Mouse (Mus musculus): ENCODE measurements at regions not wholly inside any gene's neighbourhood (a gene's known extent, or its start where the extent isn't known, plus 50 kb on each side); places are given as distances from the start of the nearest gene placed in this dataset.

DNA sequence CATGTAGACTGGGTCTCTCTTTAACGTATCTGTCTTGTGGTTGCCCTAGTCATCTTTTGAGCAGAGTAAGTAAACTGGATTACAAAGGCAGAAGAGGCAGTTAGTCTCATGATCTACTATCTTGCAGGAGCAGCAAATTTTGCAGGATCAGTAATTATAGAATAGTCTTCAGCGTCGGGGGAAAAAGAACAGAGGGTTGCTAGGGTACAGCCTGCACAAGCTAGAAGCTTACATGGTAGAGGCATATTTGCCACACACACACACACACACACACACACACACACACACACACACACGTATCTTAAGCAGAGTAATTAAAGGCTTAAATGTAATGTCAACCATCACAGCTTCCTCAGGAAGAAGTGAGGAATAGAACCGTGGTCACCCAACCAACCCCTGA lies 307.6 kb downstream of the Ptpru start:
- Histone ChIP-seq H3K36me3 (ENCODE audit: control insufficient read depth, insufficient read depth, low read length) (no peaks in the 10 kb centered on the region), H3K4me3 (ENCODE audit: low read depth, low read length) (no peak overlapping the region), H3K4me1 (replicated peaks; ENCODE audit: control insufficient read depth, insufficient read depth, low read length) (no peaks in the 10 kb centered on the region), H3K27me3 (replicated peaks; ENCODE audit: control insufficient read depth, insufficient read depth, low read length) (no peaks in the 10 kb centered on the region), H3K9me3 (ENCODE audit: control insufficient read depth, low read length) (no peaks in the 10 kb centered on the region), H3K27ac (ENCODE audit: low read depth, low read length) (no peak overlapping the region), H3K9ac (ENCODE audit: low read depth, low read length) (no peak overlapping the region), H3K4me2 (no peak overlapping the region)
- 60% methylated on average over 5 of the region's 5 CpGs for WGBS
- DNase-seq (ENCODE audit: low spot score) = no peak
- ATAC-seq (replicated peaks; ENCODE audit: low FRiP score) = no peak

DNA sequence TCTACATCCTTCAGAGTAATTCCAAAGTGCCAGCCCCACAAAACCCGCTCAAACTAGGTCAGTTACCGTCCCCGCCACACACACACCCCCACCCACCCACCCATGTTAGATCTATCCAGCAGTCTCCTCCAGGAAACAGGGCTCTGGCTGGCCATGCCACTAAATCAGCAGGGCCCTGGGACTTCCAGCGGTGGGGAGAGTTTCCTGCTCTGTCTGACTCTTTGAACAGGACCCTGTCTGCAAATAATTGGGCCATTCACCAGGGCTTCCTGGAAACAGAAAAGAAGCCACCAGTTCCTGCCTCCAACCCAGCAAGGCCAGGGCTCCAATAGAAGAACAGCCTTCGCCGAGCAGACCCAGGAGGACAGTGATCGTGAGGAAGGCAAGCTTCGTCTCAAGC lies 307.1 kb downstream of the Ptpru start:
- H3K36me3 ChIP-seq (ENCODE audit: control insufficient read depth, insufficient read depth, low read length) = no peaks in the 10 kb centered on the region
- H3K9ac ChIP-seq (ENCODE audit: low read depth, low read length) = no peak overlapping the region
- WGBS = 63% methylated on average over 8 of the region's 8 CpGs
- no peaks in the 10 kb centered on the region for H3K27me3 ChIP-seq (replicated peaks; ENCODE audit: control insufficient read depth, insufficient read depth, low read length)
- DNase-seq (ENCODE audit: low spot score) (no peak), ATAC-seq (replicated peaks; ENCODE audit: low FRiP score) (no peak)
- H3K9me3 ChIP-seq (ENCODE audit: control insufficient read depth, low read length) = no peaks in the 10 kb centered on the region
- H3K4me1 ChIP-seq (replicated peaks; ENCODE audit: control insufficient read depth, insufficient read depth, low read length) = no peaks in the 10 kb centered on the region
- H3K4me2 ChIP-seq = no peak overlapping the region
- no peak overlapping the region for H3K4me3 ChIP-seq (ENCODE audit: low read depth, low read length)
- H3K27ac ChIP-seq (ENCODE audit: low read depth, low read length) = no peak overlapping the region

DNA sequence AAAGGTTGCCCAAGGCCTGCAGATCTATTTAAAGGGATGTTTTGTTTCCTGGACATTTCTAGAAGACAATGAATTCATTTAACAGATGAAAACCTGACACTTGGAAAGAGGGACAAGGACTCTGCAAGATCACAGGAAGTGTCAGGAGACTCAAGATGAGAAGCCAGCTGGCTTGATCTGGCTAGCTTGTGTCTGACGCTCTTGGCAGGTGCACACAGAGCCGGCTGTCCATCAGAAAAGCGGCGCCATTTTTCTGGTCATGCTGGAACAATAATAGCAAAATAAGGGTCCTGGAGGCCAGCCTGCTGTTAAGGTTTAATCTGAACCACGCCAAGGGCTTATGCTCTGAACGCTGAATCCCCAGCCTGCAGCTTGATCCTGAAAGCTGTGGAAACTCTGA lies 303.3 kb downstream of the Ptpru start:
- H3K27me3 ChIP-seq (replicated peaks; ENCODE audit: control insufficient read depth, insufficient read depth, low read length) = no peaks in the 10 kb centered on the region
- no peaks in the 10 kb centered on the region for H3K4me1 ChIP-seq (replicated peaks; ENCODE audit: control insufficient read depth, insufficient read depth, low read length)
- H3K9ac ChIP-seq (ENCODE audit: low read depth, low read length) = no peak overlapping the region
- DNase-seq (ENCODE audit: low spot score) (no peak), ATAC-seq (replicated peaks; ENCODE audit: low FRiP score) (no peak)
- H3K36me3 ChIP-seq (ENCODE audit: control insufficient read depth, insufficient read depth, low read length) = no peaks in the 10 kb centered on the region
- WGBS = 81% methylated on average over 6 of the region's 6 CpGs
- no peak overlapping the region for H3K4me3 ChIP-seq (ENCODE audit: low read depth, low read length)
- no peak overlapping the region for H3K4me2 ChIP-seq
- no peaks in the 10 kb centered on the region for H3K9me3 ChIP-seq (ENCODE audit: control insufficient read depth, low read length)
- H3K27ac ChIP-seq (ENCODE audit: low read depth, low read length) = no peak overlapping the region

DNA sequence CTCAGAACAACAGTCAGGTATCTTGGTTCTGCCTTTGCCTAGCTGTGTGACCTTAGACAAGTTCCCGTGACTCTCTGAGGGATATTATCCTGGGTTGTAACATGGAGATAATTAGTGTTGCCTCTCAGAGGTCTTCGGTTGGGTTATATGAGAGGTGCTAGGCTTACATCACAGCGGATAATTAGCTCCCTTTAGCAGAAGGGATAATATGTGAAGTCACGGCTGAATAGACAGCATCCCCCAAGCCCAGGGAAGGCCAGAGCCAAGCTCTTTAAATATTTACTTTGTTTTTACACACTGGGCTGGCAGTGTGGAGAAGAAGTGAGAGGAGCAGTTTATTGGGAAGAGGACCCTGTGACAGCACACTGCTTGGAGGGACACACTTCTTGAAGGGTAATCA lies 299.9 kb downstream of the Ptpru start:
- ATAC-seq (replicated peaks; ENCODE audit: low FRiP score) (no peak), DNase-seq (ENCODE audit: low spot score) (no peak)
- Histone ChIP-seq H3K9ac (ENCODE audit: low read depth, low read length) (no peak overlapping the region), H3K4me3 (ENCODE audit: low read depth, low read length) (no peak overlapping the region), H3K27ac (ENCODE audit: low read depth, low read length) (no peak overlapping the region), H3K36me3 (ENCODE audit: control insufficient read depth, insufficient read depth, low read length) (no peaks in the 10 kb centered on the region), H3K4me2 (no peak overlapping the region), H3K4me1 (replicated peaks; ENCODE audit: control insufficient read depth, insufficient read depth, low read length) (no peaks in the 10 kb centered on the region), H3K9me3 (ENCODE audit: control insufficient read depth, low read length) (no peaks in the 10 kb centered on the region), H3K27me3 (replicated peaks; ENCODE audit: control insufficient read depth, insufficient read depth, low read length) (no peaks in the 10 kb centered on the region)
- 72% methylated on average over 4 of the region's 4 CpGs for WGBS

DNA sequence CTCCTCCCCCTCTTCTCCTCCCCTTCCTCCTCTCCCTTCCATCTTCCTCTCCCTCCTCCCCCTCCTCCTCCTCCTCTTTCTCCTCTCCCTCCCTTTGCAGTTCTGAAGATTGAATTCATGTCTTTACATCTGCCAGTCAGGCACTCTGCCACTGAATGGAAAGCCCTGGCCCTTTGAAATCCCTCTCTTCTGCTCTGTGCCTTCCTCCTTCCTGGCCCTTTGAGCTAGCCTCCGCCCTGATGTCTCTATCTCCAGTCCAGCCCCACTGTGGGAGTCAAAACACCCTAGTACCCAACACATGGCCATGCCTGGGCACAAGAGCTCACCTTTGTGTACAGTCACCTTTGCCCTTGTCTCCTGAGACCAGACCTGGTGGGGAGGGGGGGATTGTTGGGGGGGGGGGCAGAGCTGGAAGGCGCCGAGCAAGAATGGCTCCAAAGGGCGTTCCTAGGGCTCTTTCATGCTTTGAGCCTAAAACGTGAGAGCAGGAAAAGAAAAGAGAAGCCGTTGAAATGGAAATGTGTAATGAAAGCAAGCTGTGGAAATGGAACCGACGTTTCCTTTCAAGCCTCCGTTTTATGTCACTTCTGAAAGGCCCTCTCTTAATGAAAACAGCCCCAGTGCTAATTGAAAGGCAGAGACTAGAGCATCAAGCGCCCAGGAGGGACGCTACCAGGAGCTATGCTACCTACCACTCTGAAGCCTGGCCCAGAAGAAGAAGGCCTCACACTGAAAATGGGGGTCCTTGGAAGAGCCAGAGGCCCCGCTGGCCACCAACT lies 291.5 kb downstream of the Ptpru start:
- H3K4me1 ChIP-seq (replicated peaks; ENCODE audit: control insufficient read depth, insufficient read depth, low read length) = no peaks in the 10 kb centered on the region
- no peak overlapping the region for H3K4me2 ChIP-seq
- DNase-seq (ENCODE audit: low spot score) (no peak), ATAC-seq (replicated peaks; ENCODE audit: low FRiP score) (no peak)
- H3K27ac ChIP-seq (ENCODE audit: low read depth, low read length) = no peak overlapping the region
- H3K36me3 ChIP-seq (ENCODE audit: control insufficient read depth, insufficient read depth, low read length) = no peaks in the 10 kb centered on the region
- H3K27me3 ChIP-seq (replicated peaks; ENCODE audit: control insufficient read depth, insufficient read depth, low read length) = no peaks in the 10 kb centered on the region
- no peak overlapping the region for H3K4me3 ChIP-seq (ENCODE audit: low read depth, low read length)
- H3K9ac ChIP-seq (ENCODE audit: low read depth, low read length) = no peak overlapping the region
- WGBS = 83% methylated on average over 12 of the region's 12 CpGs
- no peaks in the 10 kb centered on the region for H3K9me3 ChIP-seq (ENCODE audit: control insufficient read depth, low read length)

DNA sequence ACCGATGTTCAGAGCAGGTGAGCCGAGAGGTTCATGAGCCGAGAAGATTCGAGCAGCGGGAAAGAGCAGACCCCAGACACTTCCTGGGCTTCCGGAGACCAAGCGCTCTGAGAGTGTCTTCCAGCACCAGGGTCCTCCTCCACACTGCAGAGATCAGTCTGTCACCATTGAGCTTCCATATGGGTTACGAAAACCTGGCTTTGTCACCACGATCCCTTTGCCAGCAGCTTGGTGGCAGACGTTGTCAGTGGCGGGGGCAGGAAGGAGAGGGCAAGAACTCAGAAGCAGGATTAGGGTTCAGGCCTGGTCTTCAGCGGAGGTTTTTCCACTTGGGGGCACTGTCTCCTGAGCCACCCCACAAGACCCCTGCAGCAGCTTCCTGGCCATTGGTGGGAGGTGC lies 288.5 kb downstream of the Ptpru start:
- DNase-seq (ENCODE audit: low spot score) (no peak), ATAC-seq (replicated peaks; ENCODE audit: low FRiP score) (no peak)
- Histone ChIP-seq H3K4me1 (replicated peaks; ENCODE audit: control insufficient read depth, insufficient read depth, low read length) (no peaks in the 10 kb centered on the region), H3K27ac (ENCODE audit: low read depth, low read length) (no peak overlapping the region), H3K4me3 (ENCODE audit: low read depth, low read length) (no peak overlapping the region), H3K9me3 (ENCODE audit: control insufficient read depth, low read length) (no peaks in the 10 kb centered on the region), H3K4me2 (no peak overlapping the region), H3K9ac (ENCODE audit: low read depth, low read length) (no peak overlapping the region), H3K27me3 (replicated peaks; ENCODE audit: control insufficient read depth, insufficient read depth, low read length) (no peaks in the 10 kb centered on the region), H3K36me3 (ENCODE audit: control insufficient read depth, insufficient read depth, low read length) (no peaks in the 10 kb centered on the region)
- WGBS = 74% methylated on average over 12 of the region's 12 CpGs

DNA sequence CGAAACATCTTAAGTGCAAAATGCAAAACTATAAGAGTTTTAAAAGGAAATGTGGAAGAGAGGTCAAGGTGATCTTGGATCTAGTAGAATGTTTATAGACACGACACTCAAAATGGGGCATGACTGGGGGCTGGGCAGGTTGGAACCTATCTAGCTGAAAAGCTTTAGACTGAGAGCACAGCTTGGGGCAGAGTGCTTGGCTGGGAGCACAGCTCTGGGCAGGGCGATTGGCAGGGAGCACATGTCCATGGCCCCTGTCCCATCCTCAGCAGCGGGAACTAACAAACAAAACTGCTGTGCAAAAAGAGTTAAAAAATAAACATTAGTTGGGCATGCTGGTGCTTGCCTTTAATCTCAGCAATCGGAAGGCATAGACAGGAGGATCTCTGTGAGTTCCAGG lies 279.6 kb downstream of the Ptpru start:
- ATAC-seq (replicated peaks; ENCODE audit: low FRiP score) (no peak), DNase-seq (ENCODE audit: low spot score) (no peak)
- WGBS = 75% methylated on average over 5 of the region's 5 CpGs
- no peak overlapping the region for H3K4me3 ChIP-seq (ENCODE audit: low read depth, low read length)
- no peak overlapping the region for H3K27ac ChIP-seq (ENCODE audit: low read depth, low read length)
- H3K4me2 ChIP-seq = no peak overlapping the region
- no peaks in the 10 kb centered on the region for H3K36me3 ChIP-seq (ENCODE audit: control insufficient read depth, insufficient read depth, low read length)
- H3K9me3 ChIP-seq (ENCODE audit: control insufficient read depth, low read length) = no peaks in the 10 kb centered on the region
- no peaks in the 10 kb centered on the region for H3K27me3 ChIP-seq (replicated peaks; ENCODE audit: control insufficient read depth, insufficient read depth, low read length)
- no peaks in the 10 kb centered on the region for H3K4me1 ChIP-seq (replicated peaks; ENCODE audit: control insufficient read depth, insufficient read depth, low read length)
- H3K9ac ChIP-seq (ENCODE audit: low read depth, low read length) = no peak overlapping the region

DNA sequence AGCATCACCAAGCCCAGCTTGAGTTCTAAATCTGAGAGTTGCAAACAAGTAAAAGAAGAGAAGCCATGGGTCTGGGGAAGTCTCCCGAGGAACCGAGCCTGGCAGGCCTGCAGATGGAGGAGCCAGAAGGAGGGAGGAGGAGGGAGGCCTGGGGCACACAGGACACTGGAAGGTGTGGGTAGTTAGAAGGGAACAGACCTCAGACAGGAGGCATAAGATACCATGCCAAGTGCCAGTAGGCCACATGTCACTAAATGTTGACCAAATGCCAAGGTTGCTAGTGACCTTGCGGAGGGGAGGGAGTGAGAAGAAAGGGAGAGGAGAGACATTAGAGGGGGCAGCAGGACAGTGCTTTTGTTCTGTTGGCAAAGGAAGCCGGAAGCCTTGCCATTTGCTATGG lies 274.2 kb downstream of the Ptpru start:
- Histone ChIP-seq H3K4me3 (ENCODE audit: low read depth, low read length) (no peak overlapping the region), H3K27ac (ENCODE audit: low read depth, low read length) (no peak overlapping the region), H3K9me3 (ENCODE audit: control insufficient read depth, low read length) (no peaks in the 10 kb centered on the region), H3K36me3 (ENCODE audit: control insufficient read depth, insufficient read depth, low read length) (no peaks in the 10 kb centered on the region), H3K9ac (ENCODE audit: low read depth, low read length) (no peak overlapping the region), H3K4me2 (no peak overlapping the region), H3K27me3 (replicated peaks; ENCODE audit: control insufficient read depth, insufficient read depth, low read length) (no peaks in the 10 kb centered on the region), H3K4me1 (replicated peaks; ENCODE audit: control insufficient read depth, insufficient read depth, low read length) (no peaks in the 10 kb centered on the region)
- 75% methylated on average over 4 of the region's 4 CpGs for WGBS
- no peak for DNase-seq (ENCODE audit: low spot score)
- ATAC-seq (replicated peaks; ENCODE audit: low FRiP score) = no peak

DNA sequence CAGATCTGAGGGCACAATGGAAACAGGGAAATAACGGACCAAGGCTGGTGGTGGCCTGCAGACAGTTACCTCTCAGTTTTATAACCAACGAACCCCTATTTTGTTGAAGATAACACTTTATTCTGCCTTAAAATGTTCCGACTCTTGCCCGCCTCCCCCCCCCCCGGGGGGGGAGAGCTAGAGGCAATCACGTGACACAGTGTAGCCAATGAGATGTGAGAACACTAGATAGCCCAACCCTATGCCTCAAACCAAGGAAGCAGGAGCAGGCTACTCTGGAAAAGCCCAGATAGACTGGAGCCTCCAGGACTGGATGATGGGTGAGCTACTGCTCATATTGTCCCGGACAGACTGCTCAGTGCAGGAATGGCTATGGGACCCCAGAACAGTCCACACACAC lies 272.9 kb downstream of the Ptpru start:
- DNase-seq (ENCODE audit: low spot score) = no peak
- no peaks in the 10 kb centered on the region for H3K4me1 ChIP-seq (replicated peaks; ENCODE audit: control insufficient read depth, insufficient read depth, low read length)
- H3K27ac ChIP-seq (ENCODE audit: low read depth, low read length) = no peak overlapping the region
- H3K36me3 ChIP-seq (ENCODE audit: control insufficient read depth, insufficient read depth, low read length) = no peaks in the 10 kb centered on the region
- H3K9me3 ChIP-seq (ENCODE audit: control insufficient read depth, low read length) = no peaks in the 10 kb centered on the region
- H3K9ac ChIP-seq (ENCODE audit: low read depth, low read length) = no peak overlapping the region
- WGBS = 68% methylated on average over 7 of the region's 7 CpGs
- H3K27me3 ChIP-seq (replicated peaks; ENCODE audit: control insufficient read depth, insufficient read depth, low read length) = no peaks in the 10 kb centered on the region
- no peak for ATAC-seq (replicated peaks; ENCODE audit: low FRiP score)
- no peak overlapping the region for H3K4me2 ChIP-seq
- no peak overlapping the region for H3K4me3 ChIP-seq (ENCODE audit: low read depth, low read length)
